Mouse (Mus musculus): ENCODE results near the gene Prickle1.

Gene Prickle1

GRCm38 (mm10) chr15:93594296-93594887 lies 1.3 kb downstream of the Prickle1 start:
- DNase-seq, result no peak

- DNase-seq, result no peak
Observed at GRCm38 (mm10) chr15:93592596-93592995, 3.1 kb downstream of the Prickle1 start.

- peak; percentile 40 to 54 for DNase-seq
Observed at GRCm38 (mm10) chr15:93591831-93592321, 3.8 kb downstream of the Prickle1 start.

GRCm38 (mm10) chr15:93591371-93591770 lies 4.3 kb downstream of the Prickle1 start:
- no peak for DNase-seq

- DNase-seq, result no peak
Observed at GRCm38 (mm10) chr15:93588401-93588800, 7.3 kb downstream of the Prickle1 start.

- no peak for DNase-seq
Observed at GRCm38 (mm10) chr15:93587660-93588059, 8.0 kb downstream of the Prickle1 start.

GRCm38 (mm10) chr15:93583051-93583450 lies 12.6 kb downstream of the Prickle1 start:
- DNase-seq, result no peak

GRCm38 (mm10) chr15:93581736-93582135 lies 14.0 kb downstream of the Prickle1 start:
- no peak for DNase-seq

- peak; percentile 46 to 66 for DNase-seq
Observed at GRCm38 (mm10) chr15:93579899-93580298, 15.8 kb downstream of the Prickle1 start.

GRCm38 (mm10) chr15:93579100-93579499 lies 16.6 kb downstream of the Prickle1 start:
- DNase-seq, result peak; percentile 43 to 55

GRCm38 (mm10) chr15:93576361-93576760 lies 19.3 kb downstream of the Prickle1 start:
- peak in 1 of 2 experiments; percentile 6 for DNase-seq

GRCm38 (mm10) chr15:93575884-93576283 lies 19.8 kb downstream of the Prickle1 start:
- peak; percentile 90 to 93 for DNase-seq

GRCm38 (mm10) chr15:93572889-93573288 lies 22.8 kb downstream of the Prickle1 start:
- peak; percentile 39 to 41 for DNase-seq

- DNase-seq, result peak; percentile 43 to 67
Observed at GRCm38 (mm10) chr15:93570881-93571495, 24.7 kb downstream of the Prickle1 start.

GRCm38 (mm10) chr15:93568911-93569310 lies 26.8 kb downstream of the Prickle1 start:
- peak in 1 of 2 experiments; percentile 8 for DNase-seq

GRCm38 (mm10) chr15:93567546-93568307 lies 28.0 kb downstream of the Prickle1 start:
- DNase-seq, result peak; percentile 21 to 51

GRCm38 (mm10) chr15:93563491-93563890 lies 32.2 kb downstream of the Prickle1 start:
- no peak for DNase-seq

GRCm38 (mm10) chr15:93561540-93561939 lies 34.2 kb downstream of the Prickle1 start:
- no peak for DNase-seq

- DNase-seq, result no peak
Observed at GRCm38 (mm10) chr15:93558421-93558820, 37.3 kb downstream of the Prickle1 start.

- no peak for DNase-seq
Observed at GRCm38 (mm10) chr15:93555719-93556118, 40.0 kb downstream of the Prickle1 start.

- DNase-seq, result no peak
Observed at GRCm38 (mm10) chr15:93554203-93554851, 41.4 kb downstream of the Prickle1 start.

GRCm38 (mm10) chr15:93552169-93552568 lies 43.5 kb downstream of the Prickle1 start:
- peak; percentile 79 to 86 for DNase-seq

- no peak for DNase-seq
Observed at GRCm38 (mm10) chr15:93548297-93548696, 47.4 kb downstream of the Prickle1 start.
